Mouse (Mus musculus) bone marrow, adult 2 months (tissue): Measurements from ENCODE around the gene Sel1l3.

ENCODE experiments used
- CTCF ChIP-seq: fragments of 200-500 bp; IDR thresholded peaks from 2 replicates; pipeline ENCODE4 v1.5.1; 2011; ENCODE audit warnings: low read length, control low read depth; ENCODE audit not compliant: control insufficient read depth, insufficient read depth
- POLR2A ChIP-seq: fragments of 200-500 bp; IDR thresholded peaks from 2 replicates; pipeline ENCODE4 v1.6.1; 2011; ENCODE audit warnings: low read depth, mild to moderate bottlenecking, control low read depth, low read length, borderline replicate concordance; ENCODE audit not compliant: control insufficient read depth

GRCm38 (mm10) chr5:53091331-53091730 is 122.4 kb downstream of the Sel1l3 start:
- TF ChIP-seq CTCF = no peak
- TF ChIP-seq POLR2A = no peak
